Mouse (Mus musculus) brown adipose tissue, adult 24 weeks (tissue): ENCODE results near the gene Gm3573. TPM values are rescaled to one million over a fixed set of nuclear protein-coding genes. Genes with fewer than 3 reads are reported as not detected.
"Not testable (repeated sequence)": the region's sequence is repeated elsewhere in the genome, so short reads cannot be mapped to it uniquely, and the experiment has no call there.

Experiments
- H3K27ac ChIP-seq: fragments of 200-500 bp; replicated peaks from 2 replicates; pipeline ENCODE4 v1.5.1; 2012; ENCODE audit warnings: low read depth, mild to moderate bottlenecking, low read length
- H3K4me1 ChIP-seq: fragments of 200-500 bp; 2 replicates; pipeline ENCODE4 v1.6.1; 2012; ENCODE audit warnings: low read length, mixed read lengths; ENCODE audit not compliant: control insufficient read depth, insufficient read depth, insufficient read length
- H3K4me3 ChIP-seq: fragments of 200-500 bp; 2 replicates; pipeline ENCODE4 v1.5.1; 2012; ENCODE audit warnings: low read depth, mild to moderate bottlenecking, low read length, moderate library complexity; ENCODE audit not compliant: insufficient read depth
- polyA plus RNA-seq: library from polyadenylated mRNA; stranded (reverse); fragments of >200 nt; gene quantifications from 2 replicates; pipeline ENCODE4 v1.2.4, GENCODE M21; 2012; ENCODE audit not compliant: missing spikeins, insufficient read depth, insufficient read length

Gene Gm3573
- not detected in 2 replicates for polyA plus RNA-seq

DNA sequence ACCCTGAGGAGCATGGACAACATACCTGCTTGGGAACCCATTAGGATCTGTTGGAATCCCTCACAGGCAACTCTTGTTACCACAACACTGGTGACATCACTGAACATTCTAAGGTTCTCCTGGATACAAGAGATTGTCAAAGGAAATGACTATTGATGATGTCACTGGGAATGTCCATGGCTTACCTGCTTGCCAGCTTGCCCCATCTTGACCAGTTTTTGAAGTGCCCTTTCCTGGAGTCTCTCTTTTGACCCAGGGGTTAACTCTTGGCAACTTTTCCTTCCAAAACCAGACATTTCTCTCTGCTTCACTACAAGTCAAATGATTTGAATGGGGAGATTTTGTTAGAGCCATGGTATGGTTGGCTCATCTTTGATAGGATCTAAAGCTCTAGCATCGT lies at the start of gene Gm3573:
Gene Gm3573 (minus strand): TSS at position 101 of the 400 bp plus-strand sequence.
- H3K4me3 ChIP-seq, H3K4me1 ChIP-seq, H3K27ac ChIP-seq: not testable (repeated sequence)

DNA sequence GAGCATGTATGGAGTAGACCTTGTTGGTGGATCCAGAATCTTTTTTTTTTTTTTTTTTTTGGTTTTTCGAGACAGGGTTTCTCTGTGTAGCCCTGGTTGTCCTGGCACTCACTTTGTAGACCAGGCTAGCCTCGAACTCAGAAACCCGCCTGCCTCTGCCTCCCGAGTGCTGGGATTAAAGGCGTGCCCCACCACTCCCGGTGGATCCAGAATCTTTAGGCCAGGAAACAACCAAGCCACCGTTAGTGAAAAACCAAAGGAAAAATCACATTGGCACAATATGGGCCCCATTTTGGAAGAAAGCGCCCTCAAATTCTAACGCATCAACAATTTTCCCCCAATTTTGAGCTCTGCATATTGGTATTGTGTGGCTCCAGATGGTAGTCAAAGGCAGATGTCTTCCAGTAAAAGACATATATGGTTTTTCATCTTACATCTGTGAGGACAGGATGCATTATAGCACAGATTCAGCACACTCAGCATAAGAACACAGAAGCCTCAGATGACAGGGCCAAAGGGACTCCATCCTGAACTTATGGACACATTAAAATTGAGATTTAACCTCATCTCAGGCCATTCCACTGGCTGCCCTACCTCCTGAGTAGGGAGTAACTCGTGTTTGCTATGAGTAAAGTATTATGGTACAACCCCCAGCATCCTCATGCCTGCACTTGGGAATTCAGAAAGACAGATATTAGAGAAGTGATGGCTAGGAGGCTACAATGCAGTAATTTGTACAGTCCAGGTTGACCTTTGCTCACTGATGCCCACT lies 26.4 kb upstream of the Gm3573 start:
- not testable (repeated sequence) for H3K27ac ChIP-seq, H3K4me1 ChIP-seq, H3K4me3 ChIP-seq

DNA sequence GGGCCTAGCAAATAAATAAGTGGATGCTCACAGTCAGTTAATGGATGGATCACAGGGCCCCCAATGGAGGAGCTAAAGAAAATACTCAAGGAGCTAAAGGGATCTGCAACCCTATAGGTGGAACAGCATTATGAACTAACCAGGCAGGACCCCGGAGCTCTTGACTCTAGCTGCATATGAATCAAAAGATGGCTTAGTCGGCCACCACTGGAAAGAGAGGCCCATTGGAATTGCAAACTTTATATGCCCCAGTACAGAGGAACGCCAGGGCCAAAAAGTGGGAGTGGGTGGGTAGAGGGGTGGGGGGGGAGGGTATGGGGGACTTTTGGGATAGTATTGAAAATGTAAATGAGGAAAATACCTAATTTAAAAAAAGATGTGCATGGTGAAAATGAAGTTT lies 6.7 kb downstream of the Gm3573 start:
- not testable (repeated sequence) for H3K27ac ChIP-seq, H3K4me1 ChIP-seq, H3K4me3 ChIP-seq

DNA sequence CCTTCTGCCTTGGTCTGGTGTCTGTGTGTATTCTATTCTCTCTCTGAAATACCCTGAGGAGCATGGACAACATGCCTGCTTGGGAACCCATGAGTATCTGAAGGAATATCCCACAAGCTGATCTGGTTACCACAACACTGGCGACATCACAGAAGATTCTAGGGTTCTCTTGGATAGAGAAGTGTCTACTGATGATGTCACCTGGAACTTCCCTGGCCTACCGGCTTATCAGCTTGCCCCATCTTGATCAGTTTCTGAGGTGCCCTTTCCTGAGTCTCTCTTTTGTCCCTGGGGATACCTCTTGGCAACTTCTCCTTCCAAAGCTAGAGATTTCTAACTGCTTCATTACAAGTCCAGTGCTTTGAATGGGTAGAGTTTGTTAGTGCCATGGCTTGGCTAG lies 28.1 kb downstream of the Gm3573 start, which contains the start of gene Gm17027:
Gene Gm17027 (minus strand): TSS at position 101 of the 400 bp plus-strand sequence.
- not testable (repeated sequence) for H3K4me3 ChIP-seq, H3K4me1 ChIP-seq, H3K27ac ChIP-seq

Other genes starting within 250 kb of the Gm3573 start
- gene 1700024B05Rik, start 246.8 kb downstream of the Gm3573 start, polyA plus RNA-seq, result not detected in 2 replicates
- gene Gm6401, start 222.9 kb downstream of the Gm3573 start, polyA plus RNA-seq, result not detected in 2 replicates
- not detected in 2 replicates for gene Gm3543, start 207.5 kb downstream of the Gm3573 start, polyA plus RNA-seq
- not detected in 2 replicates for gene Gm7951, start 73.4 kb downstream of the Gm3573 start, polyA plus RNA-seq
- not detected in 2 replicates for gene Gm17027, start 28.2 kb downstream of the Gm3573 start, polyA plus RNA-seq
- not detected in 2 replicates for gene Gm17026, start 69.3 kb upstream of the Gm3573 start, polyA plus RNA-seq
- gene Gm9611, start 106.6 kb upstream of the Gm3573 start, polyA plus RNA-seq, result not detected in 2 replicates
- gene Gm7995, start 119.4 kb upstream of the Gm3573 start, polyA plus RNA-seq, result not detected in 2 replicates
- not detected in 2 replicates for gene Gm8005, start 248.9 kb upstream of the Gm3573 start, polyA plus RNA-seq